ENCODE assay signal across 15 mouse cellular contexts in genomic region chr2:173041242-173041641, GRCm38 (mm10).
"Had no signal": no experiment of that assay in that cellular context is flagged by ENCODE, and none has a peak within 500 bp of the region (broad histone marks: within the 10 kb centered on the region; RNA-seq: fewer than 3 reads in every experiment).

No protein-coding gene starts in this region.

- H3K27me3 ChIP-seq: limb, embryonic 12.5 days; lung, embryonic 15.5 days; neural tube, embryonic 12.5 days had no signal

- H3K4me2 ChIP-seq: limb, embryonic 12.5 days; lung, embryonic 15.5 days; neural tube, embryonic 12.5 days had no signal

- DNase-seq: kidney, adult 11 months; layer of hippocampus, adult 9-11 months; layer of hippocampus, postnatal 36 days; lung, postnatal 14 days; midbrain, embryonic 14.5 days; retina, postnatal 1 day; right cerebral cortex, postnatal 4 days; spleen, adult 18-20 months; thymus, adult 18-20 months; thymus, postnatal 14 days had no signal

- H3K9me3 ChIP-seq: limb, embryonic 12.5 days; lung, embryonic 15.5 days; neural tube, embryonic 12.5 days had no signal

- H3K4me3 ChIP-seq: limb, embryonic 12.5 days; lung, embryonic 15.5 days; neural tube, embryonic 12.5 days had no signal

- H3K9ac ChIP-seq: limb, embryonic 12.5 days; lung, embryonic 15.5 days; neural tube, embryonic 12.5 days had no signal

- H3K4me1 ChIP-seq: limb, embryonic 12.5 days; neural tube, embryonic 12.5 days had no signal

- H3K27ac ChIP-seq: kidney, postnatal 0 days; limb, embryonic 12.5 days; lung, embryonic 15.5 days; macrophage; neural tube, embryonic 12.5 days had no signal

- H3K36me3 ChIP-seq: limb, embryonic 12.5 days; lung, embryonic 15.5 days had no signal
